Mouse (Mus musculus) liver, embryonic 16.5 days (tissue): Measurements from ENCODE around the gene Aldh8a1. TPM values are rescaled to one million over a fixed set of nuclear protein-coding genes. Genes with fewer than 3 reads are reported as not detected.

Experiments used
- ATAC-seq: fragments of 200-750 bp; cut with Nextera tagmentation; 2 replicates; pipeline ENCODE4 v1.8.0; 2017; ENCODE audit warnings: low read depth, mild to moderate bottlenecking, moderate number of reproducible peaks, moderate library complexity
- H3K27ac ChIP-seq: fragments of 300-500 bp; sonication (generic); 2 replicates; pipeline ENCODE4 v1.5.1; 2014; ENCODE audit warnings: mild to moderate bottlenecking, low read length
- H3K27me3 ChIP-seq: fragments of 300-500 bp; sonication (generic); 2 replicates; pipeline ENCODE4 v1.6.1; 2014; ENCODE audit warnings: low read depth, low read length, mixed read lengths; ENCODE audit not compliant: control insufficient read depth, insufficient read depth
- H3K36me3 ChIP-seq: fragments of 300-500 bp; sonication (generic); 2 replicates; pipeline ENCODE4 v1.6.1; 2014; ENCODE audit warnings: mild to moderate bottlenecking; ENCODE audit not compliant: control insufficient read depth, insufficient read depth
- H3K4me1 ChIP-seq: fragments of 300-500 bp; sonication (generic); 2 replicates; pipeline ENCODE4 v1.6.1; 2014; ENCODE audit warnings: low read depth, low read length, mixed read lengths; ENCODE audit not compliant: control insufficient read depth
- H3K4me2 ChIP-seq: fragments of 300-500 bp; sonication (generic); 2 replicates; pipeline ENCODE4 v1.6.1; 2014; ENCODE audit warnings: low read depth, low read length, mixed read lengths
- H3K4me3 ChIP-seq: fragments of 300-500 bp; sonication (generic); 2 replicates; pipeline ENCODE4 v1.5.1; 2014; ENCODE audit warnings: low read depth, mild to moderate bottlenecking, low read length
- H3K9ac ChIP-seq: fragments of 300-500 bp; sonication (generic); 2 replicates; pipeline ENCODE4 v1.6.1; 2014; ENCODE audit warnings: low read depth, low read length
- H3K9me3 ChIP-seq: fragments of 300-500 bp; sonication (generic); replicated peaks from 2 replicates; pipeline ENCODE4 v1.6.1; 2016; ENCODE audit warnings: low read length; ENCODE audit not compliant: control insufficient read depth
- WGBS: fragments of 180-500 bp; shearing (Covaris S2); extraction: QIAGEN DNeasy Blood & Tissue Kit; methylation state at CpG from one replicate; pipeline ENCODE4 v1.1.7; 2014; ENCODE audit not compliant: insufficient replicate concordance; 5-methylcytosine and 5-hydroxymethylcytosine counted together
- polyA plus RNA-seq: library from polyadenylated mRNA; unstranded; fragments of >200 nt; fragmentation: Nextera tagmentation; extraction: Ambion mirVana; gene quantifications from 2 replicates; pipeline ENCODE4 v1.2.1, GENCODE M21; 2015

Gene Aldh8a1
- polyA plus RNA-seq, 1 experiment from 2014 or later, result 48.6 TPM

GRCm38 (mm10) chr10:21400453-21400852, 23.4 kb downstream of the Aldh8a1 start:
- peak; percentile 50 for ATAC-seq
- no peak overlapping the region for H3K4me3 ChIP-seq
- no peaks in the 10 kb centered on the region for H3K4me1 ChIP-seq
- WGBS, result 27% methylated on average over 2 of the region's 2 CpGs
- H3K27ac ChIP-seq, result no peak overlapping the region
- H3K9me3 ChIP-seq, result no peaks in the 10 kb centered on the region
- H3K27me3 ChIP-seq, result no peaks in the 10 kb centered on the region
- H3K36me3 ChIP-seq, result no peaks in the 10 kb centered on the region
- no peak overlapping the region for H3K9ac ChIP-seq
- H3K4me2 ChIP-seq, result no peak overlapping the region

- no peak overlapping the region for H3K9ac ChIP-seq
- WGBS, result 51% methylated on average over 4 of the region's 4 CpGs
- no peak overlapping the region for H3K27ac ChIP-seq
- no peak overlapping the region for H3K4me2 ChIP-seq
- no peak for ATAC-seq
- no peaks in the 10 kb centered on the region for H3K27me3 ChIP-seq
- no peak overlapping the region for H3K4me3 ChIP-seq
- no peaks in the 10 kb centered on the region for H3K9me3 ChIP-seq
- no peaks in the 10 kb centered on the region for H3K36me3 ChIP-seq
- H3K4me1 ChIP-seq, result no peaks in the 10 kb centered on the region
These were observed 24.2 kb downstream of the Aldh8a1 start for GRCm38 (mm10) chr10:21401259-21401658.

- no peak for ATAC-seq
- H3K9me3 ChIP-seq, result no peaks in the 10 kb centered on the region
- no peak overlapping the region for H3K4me2 ChIP-seq
- H3K4me1 ChIP-seq, result no peaks in the 10 kb centered on the region
- no peaks in the 10 kb centered on the region for H3K27me3 ChIP-seq
- H3K36me3 ChIP-seq, result no peaks in the 10 kb centered on the region
- H3K4me3 ChIP-seq, result no peak overlapping the region
- 62% methylated on average over 4 of the region's 4 CpGs for WGBS
- H3K9ac ChIP-seq, result no peak overlapping the region
- no peak overlapping the region for H3K27ac ChIP-seq
These were observed 27.7 kb downstream of the Aldh8a1 start for GRCm38 (mm10) chr10:21404822-21405221.

DNA sequence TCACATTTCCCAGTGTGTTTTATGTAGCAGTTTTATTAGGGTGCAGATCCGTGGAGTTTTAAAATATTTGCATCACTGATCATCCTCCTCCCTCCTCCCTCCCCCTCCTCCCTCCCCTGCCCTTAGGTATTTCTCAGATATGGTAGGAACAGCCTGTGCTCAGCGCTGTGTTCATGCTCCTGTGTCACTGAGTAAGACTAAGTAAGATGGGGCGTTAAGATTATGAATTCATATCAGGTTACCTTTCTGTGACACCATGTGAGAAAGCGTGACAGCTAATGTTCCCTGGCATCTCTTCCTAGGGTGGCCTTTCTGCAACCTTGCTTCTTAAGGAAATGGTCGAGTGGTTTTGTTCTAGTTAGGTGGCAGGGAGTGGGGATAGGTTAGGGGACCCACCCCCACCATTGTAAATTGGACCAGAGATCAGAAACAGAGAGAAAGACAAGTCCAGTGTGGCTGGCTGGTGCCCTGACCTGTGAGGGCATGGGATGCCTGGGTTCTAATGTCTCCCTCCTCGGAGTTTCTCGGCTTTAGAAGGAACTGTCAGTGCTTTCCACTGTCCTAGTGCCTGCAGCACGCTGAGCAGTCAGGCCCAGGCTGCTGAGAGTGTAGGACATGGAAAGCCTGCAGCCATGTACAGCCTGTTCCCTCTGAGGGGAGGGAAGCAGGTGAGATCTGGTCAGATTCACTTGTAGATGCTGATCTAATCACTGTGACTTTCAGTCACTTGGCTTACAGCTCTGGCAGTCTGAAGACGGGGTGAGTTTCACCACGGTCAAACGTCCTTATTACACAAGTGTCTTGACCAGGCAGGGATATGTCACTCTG, 28.8 kb downstream of the Aldh8a1 start:
- 64% methylated on average over 11 of the region's 11 CpGs for WGBS
- ATAC-seq, result no peak
- no peaks in the 10 kb centered on the region for H3K4me1 ChIP-seq

GRCm38 (mm10) chr10:21410711-21411110, 33.6 kb downstream of the Aldh8a1 start:
- Histone ChIP-seq H3K4me1 (no peaks in the 10 kb centered on the region), H3K4me2 (no peak overlapping the region), H3K9me3 (no peaks in the 10 kb centered on the region), H3K27me3 (no peaks in the 10 kb centered on the region), H3K4me3 (no peak overlapping the region), H3K36me3 (no peaks in the 10 kb centered on the region), H3K9ac (no peak overlapping the region), H3K27ac (no peak overlapping the region)
- ATAC-seq, result no peak
- WGBS, result 65% methylated on average over 5 of the region's 5 CpGs

More for the DNA sequence above, 28.8 kb downstream of the Aldh8a1 start:
- H3K9ac ChIP-seq, result no peak overlapping the region
- H3K36me3 ChIP-seq, result no peaks in the 10 kb centered on the region
- H3K4me3 ChIP-seq, result no peak overlapping the region
- H3K27me3 ChIP-seq, result no peaks in the 10 kb centered on the region
- no peaks in the 10 kb centered on the region for H3K9me3 ChIP-seq
- H3K4me2 ChIP-seq, result no peak overlapping the region
- no peak overlapping the region for H3K27ac ChIP-seq

GRCm38 (mm10) chr10:21411621-21412205, 34.6 kb downstream of the Aldh8a1 start:
- no peak for ATAC-seq
- Histone ChIP-seq H3K4me1 (no peaks in the 10 kb centered on the region), H3K9me3 (no peaks in the 10 kb centered on the region), H3K4me2 (no peak overlapping the region), H3K9ac (no peak overlapping the region), H3K27me3 (no peaks in the 10 kb centered on the region), H3K4me3 (no peak overlapping the region), H3K27ac (no peak overlapping the region), H3K36me3 (no peaks in the 10 kb centered on the region)
- WGBS, result 54% methylated on average over 6 of the region's 6 CpGs

- no peak overlapping the region for H3K27ac ChIP-seq
- no peaks in the 10 kb centered on the region for H3K36me3 ChIP-seq
- no peaks in the 10 kb centered on the region for H3K27me3 ChIP-seq
- WGBS, result 54% methylated on average over 4 of the region's 4 CpGs
- H3K4me3 ChIP-seq, result no peak overlapping the region
- ATAC-seq, result no peak
- H3K4me2 ChIP-seq, result no peak overlapping the region
- no peaks in the 10 kb centered on the region for H3K9me3 ChIP-seq
- no peak overlapping the region for H3K9ac ChIP-seq
- no peaks in the 10 kb centered on the region for H3K4me1 ChIP-seq
These were observed 37.9 kb downstream of the Aldh8a1 start for GRCm38 (mm10) chr10:21415031-21415430.

DNA sequence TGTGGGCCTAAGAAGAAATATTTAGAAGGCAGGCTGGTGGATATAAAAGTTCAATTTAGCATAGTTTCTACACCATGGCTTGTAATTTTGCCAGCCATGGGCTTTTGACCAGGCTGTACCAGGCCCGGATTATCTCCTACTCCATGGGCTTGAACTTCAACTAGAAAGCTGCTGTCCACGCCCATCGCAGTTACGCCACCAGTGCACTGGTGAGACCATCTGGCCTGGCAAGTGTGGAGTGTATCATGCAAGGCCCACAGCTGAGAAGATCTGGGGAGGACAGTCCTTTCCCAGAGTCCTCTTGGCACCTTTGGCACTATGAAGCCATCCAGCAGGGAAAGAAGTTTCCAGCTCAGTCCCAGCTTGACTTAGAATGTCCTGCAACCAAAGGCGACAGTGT, 39.1 kb downstream of the Aldh8a1 start:
- Histone ChIP-seq H3K27ac (no peak overlapping the region), H3K4me3 (no peak overlapping the region), H3K4me1 (no peaks in the 10 kb centered on the region), H3K36me3 (no peaks in the 10 kb centered on the region), H3K27me3 (no peaks in the 10 kb centered on the region), H3K9me3 (no peaks in the 10 kb centered on the region), H3K9ac (no peak overlapping the region), H3K4me2 (no peak overlapping the region)
- ATAC-seq, result no peak
- WGBS, result 65% methylated on average over 5 of the region's 5 CpGs

DNA sequence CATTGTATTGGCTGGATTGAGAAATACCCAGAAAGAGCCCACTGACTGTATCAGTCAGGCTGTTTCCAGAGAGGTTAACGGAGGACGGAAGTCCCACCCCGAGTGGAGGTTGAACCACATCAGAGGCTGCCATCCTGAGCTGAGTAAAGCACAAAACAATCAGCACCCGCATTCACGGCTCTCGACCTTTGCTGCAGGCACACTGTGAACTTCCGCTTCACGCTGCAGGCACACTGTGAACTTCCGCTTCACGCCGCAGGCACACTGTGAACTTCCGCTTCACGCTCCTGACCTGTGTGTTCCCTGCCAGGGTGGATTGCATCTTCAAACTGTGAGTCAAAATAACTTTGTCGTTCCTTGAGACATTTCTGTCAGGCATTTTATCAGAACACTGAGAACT, 42.1 kb downstream of the Aldh8a1 start:
- Histone ChIP-seq H3K4me1 (no peaks in the 10 kb centered on the region), H3K9ac (no peak overlapping the region), H3K4me2 (no peak overlapping the region), H3K36me3 (no peaks in the 10 kb centered on the region), H3K27me3 (no peaks in the 10 kb centered on the region), H3K4me3 (no peak overlapping the region), H3K9me3 (no peaks in the 10 kb centered on the region), H3K27ac (no peak overlapping the region)
- ATAC-seq, result peak; percentile 32
- 56% methylated on average over 14 of the region's 14 CpGs for WGBS
